Mouse (Mus musculus) testis, postnatal 14 days (tissue): ENCODE measurements around the gene Med13l.
"Not testable (repeated sequence)": the region's sequence is repeated elsewhere in the genome, so short reads cannot be mapped to it uniquely, and the experiment has no call there.

Experiments used
- DNase-seq: peaks from one replicate; pipeline ENCODE4 v3.0.0; 2021; ENCODE audit warnings: low spot score

Med13l gene

DNA sequence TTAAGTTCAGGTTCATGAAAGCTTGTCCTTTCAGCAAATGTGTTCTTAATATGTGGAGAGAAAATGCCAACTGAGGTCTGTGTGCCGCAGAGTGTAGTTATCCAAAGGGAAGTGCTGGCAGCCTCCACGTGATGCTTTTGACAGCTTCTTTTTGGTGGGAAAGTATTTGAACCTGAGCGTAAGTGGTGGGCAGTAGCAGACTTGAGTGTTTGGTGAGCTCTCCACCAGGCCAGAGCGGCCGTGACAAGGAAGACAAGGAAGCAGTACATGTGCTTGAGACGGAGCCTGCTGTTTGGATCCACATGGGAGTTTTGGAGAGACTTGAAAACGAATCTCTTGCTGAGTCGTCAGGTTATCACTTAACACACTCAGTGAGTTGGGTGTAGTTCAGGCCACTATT, 71.9 kb downstream of the Med13l start:
- DNase-seq = no peak

DNA sequence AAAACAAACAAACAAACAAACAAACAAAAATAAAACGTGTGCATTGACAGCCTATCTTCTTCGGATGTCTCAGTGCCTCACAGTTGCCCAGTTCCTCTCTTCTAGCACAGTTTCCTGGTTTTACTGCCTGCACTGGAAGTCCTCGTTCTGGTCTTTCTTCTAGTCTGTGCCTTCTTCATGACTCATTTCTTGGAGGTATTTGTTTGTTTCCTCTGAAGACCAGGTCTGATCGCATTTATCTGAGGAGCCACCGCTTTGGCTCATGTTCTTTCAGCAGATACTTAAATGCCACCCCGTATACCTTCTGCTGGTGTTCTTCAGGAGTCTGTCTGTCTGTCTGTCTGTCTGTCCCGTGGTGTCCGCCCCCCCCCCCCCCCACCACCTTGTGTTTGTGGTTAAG, 72.6 kb downstream of the Med13l start:
- DNase-seq = no peak

DNA sequence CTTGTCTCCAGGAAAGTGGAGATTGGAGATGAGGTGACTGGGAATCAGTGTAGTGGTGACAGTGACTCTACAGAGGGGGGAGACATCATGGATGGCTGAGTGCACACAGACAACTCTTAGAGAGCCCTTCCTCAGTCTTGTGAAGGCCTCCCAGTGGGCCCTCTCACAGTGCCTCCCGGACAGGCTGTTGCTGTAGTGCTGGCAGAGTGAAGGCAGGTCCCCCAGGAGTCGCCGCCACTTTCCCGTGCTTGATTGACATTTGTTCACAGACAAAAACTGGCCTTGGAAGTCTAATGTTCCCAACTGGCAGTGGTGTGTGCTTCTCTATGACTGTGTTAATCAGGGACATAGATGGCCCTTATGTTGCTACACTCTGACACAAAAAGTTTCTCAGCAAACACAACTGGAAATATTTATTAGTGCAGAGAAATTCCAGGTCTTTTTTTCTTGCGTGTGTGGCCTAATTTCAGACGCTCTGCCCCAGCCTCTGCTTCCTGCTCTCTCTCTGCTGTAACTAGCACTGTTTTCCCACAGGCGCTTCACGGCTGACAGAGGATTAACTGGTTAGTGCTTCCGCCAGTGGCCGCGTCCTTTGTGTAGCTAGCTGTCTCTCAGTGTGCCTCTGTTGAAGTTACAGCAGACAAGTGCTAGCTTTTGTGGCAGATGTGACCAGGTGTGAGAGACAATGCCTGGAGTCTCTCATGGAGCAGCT, 75.2 kb downstream of the Med13l start:
- no peak for DNase-seq

DNA sequence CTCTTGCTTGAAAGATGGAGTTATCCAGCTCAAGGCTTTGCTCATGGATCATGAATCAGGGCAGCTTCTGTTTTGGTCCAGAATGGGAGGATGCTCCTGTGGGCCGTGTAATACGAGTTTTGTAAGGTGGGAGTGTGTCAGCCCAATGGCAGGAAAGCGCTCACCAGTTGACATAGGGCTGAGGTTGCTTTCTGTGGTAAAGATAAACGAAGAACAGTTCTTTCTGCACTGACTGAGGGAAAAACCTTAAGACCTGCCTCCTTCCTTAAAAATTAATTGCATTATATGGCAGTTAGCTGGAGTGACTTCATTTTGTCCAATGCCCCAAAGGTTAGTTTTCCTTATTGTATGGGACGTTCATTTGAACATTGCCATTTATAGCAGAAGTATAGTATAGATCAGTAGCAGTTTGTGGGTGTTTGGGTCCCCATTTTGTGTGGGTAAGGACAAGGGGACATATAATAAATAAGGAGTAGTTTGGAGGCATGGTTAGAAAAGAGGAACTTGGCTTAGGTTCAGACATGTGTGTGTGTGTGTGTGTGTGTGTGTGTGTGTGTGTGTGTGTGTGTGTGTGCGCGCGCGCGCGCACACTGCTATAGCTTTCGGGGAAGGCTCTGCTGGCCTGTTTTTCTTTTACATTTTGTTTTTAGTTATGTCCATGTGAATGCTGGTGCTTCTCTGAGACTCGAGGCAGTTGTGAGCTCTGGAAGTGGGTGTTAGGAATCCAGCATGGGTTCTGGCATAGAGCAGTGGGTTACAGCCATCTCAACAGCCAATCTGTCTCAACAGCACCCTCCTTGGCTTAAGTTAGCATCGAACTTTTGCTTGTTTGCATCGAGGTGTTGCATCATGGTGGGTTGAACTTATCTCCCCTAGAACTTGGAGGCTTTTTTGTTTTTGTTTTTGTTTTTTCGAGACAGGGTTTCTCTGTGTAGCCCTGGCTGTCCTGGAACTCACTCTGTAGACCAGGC, 76.2 kb downstream of the Med13l start:
- DNase-seq = no peak

DNA sequence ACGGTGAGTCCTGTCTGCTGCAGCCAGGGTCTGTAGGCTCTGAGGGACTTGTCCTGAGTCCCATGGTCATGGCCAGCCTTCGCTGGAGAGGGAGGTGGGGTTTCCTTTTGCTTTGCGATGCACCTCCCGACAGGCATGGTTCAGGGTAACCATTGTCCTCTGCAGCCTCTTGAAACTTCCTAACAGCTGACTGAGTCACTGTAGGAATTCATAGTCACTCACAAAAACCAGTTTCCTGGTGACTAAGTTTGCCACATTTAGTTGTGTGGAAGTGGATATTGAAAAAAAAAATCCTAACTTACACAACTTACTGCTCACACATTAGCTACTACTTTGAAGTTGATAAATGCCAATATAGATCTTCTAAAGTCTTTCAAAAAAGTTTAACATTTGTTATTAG, 77.5 kb downstream of the Med13l start:
- DNase-seq = no peak

DNA sequence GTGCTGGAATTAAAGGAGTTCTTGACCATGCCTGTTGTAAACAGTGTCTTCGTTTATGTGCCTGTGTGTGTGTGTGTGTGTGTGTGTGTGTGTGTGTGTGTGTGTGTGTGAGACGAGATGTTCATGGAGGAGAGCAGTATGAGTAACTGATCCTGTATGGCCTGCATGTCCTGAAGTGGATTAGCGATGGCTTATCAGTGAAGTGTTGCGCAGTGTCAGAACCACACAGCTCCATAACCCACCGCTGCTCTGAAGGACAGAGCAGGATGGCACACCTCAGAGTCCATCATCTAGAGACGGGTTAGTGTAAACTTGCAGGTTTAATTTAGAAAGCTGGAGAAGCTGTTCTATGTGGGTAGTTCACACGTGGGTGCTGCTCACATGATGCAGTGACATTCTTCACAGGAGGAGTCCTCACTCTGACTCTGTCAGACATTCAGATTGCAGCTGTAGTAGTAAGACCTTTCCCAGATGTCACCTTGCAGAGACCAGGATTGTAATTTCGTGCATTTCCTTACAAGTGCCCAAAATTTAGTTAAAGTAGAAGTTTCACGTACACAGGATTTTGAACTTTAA, 78.1 kb downstream of the Med13l start:
- DNase-seq = no peak

DNA sequence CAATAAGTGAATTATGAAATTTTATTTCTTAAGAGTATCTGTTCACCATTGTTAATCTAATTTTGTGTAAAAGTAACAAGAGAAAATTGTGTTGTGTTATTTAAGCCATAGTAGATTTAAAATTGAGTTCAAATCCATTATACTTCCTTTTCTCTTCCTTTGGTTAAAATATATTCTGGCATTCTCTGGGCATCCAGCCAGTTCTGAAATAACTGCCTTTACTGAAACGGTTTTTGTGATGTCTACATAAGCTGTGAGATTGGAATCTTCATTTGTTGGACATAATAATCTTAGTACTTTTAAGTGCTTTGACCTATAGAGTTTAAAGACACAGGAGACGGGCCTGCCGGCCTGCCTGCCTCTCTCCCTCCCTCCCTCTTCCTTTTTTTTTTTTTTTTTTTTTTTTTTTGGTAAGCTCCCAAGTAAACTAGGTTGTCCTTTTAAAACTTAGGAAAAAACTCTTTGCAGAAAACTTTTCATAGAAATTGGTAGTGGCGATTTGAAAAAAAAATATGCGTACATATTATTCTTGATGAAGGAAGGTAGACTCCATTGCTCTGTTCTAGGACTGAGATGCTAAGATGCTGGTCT, 78.7 kb downstream of the Med13l start:
- no peak for DNase-seq

DNA sequence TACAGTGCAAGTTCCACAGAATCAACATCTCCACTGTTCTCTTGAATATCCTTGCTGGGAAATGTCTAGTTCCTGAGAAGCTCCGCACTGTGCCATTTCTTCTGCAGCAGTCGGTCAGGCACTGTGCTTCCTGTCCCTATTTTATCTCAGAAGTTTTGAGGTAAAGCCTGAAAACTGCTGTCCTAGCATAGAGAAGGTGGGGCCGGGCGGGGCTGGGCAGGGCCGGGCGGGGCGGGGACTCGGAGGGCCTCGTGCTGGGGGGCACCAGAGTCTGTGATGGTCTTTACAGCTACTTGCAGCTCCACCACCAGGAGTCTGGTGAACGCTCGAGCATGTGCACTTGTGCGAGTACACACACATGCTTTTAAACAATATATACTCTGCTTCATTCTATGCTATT, 83.6 kb downstream of the Med13l start:
- no peak for DNase-seq

DNA sequence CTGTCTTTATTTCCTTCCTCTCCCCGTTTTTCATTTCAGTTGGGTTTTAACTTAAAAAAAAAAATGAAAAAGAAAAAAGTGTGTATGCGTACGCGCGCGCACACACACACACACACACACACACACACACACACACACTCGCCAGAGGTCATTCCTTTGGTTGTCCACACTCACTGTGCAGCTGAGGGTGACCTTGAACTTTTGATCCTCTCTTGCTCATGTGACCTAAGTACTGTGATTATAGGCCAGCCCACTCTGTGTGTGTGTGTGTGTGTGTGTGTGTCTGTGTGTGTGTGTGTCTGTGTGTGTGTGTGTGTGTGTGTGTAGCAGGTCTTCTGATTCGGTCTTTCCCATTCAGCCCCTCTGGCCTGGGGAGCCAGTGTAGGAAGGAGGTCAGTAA, 84.0 kb downstream of the Med13l start:
- DNase-seq = no peak

DNA sequence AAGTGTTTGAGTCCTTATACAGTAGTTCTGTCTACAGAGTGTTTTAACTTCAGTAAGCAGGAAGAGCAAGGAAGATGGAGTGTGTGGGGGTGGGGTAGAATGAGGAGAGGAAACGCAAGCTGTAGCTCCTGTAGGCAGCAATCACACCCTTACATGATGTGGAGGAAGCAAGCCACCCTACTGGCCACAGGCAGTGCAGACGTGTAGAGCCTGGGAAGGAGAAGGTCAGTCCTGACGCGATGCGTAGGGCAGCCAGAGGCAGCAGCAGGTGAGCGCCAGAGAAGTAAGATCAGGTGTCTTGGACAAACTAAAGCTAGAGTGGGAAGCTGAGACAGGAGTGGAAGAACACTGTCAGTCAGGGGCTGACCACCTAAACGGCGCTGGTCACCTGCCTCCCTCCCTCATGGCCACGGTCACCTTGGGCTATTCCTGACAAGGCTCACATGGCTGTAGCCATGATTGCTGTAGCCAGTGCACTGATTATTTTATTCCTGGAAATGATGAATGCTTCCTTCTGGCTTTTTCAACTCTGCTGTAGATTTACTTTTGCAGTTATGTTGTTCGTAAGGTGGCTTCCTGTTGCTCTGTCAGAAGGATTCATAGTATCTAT, 84.8 kb downstream of the Med13l start:
- no peak for DNase-seq

DNA sequence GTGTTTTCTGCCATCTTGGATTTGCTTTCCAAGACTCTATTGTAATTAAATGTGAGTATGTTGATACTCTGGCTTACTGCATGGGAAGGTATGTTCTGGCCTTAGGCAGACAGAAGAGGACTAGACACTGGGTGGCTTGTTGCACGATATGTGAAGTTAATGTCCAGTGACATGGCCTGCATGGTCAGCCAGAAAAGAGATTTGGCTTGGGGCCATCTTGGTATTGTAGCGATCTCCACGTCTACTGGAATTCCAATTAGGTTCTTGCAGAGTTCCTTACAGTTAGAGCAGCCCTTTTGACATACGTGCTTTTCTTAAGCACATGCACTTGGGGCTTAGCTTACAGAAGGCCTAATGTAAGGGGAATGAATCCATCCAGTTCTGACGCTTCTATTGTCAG, 86.4 kb downstream of the Med13l start:
- DNase-seq = no peak

DNA sequence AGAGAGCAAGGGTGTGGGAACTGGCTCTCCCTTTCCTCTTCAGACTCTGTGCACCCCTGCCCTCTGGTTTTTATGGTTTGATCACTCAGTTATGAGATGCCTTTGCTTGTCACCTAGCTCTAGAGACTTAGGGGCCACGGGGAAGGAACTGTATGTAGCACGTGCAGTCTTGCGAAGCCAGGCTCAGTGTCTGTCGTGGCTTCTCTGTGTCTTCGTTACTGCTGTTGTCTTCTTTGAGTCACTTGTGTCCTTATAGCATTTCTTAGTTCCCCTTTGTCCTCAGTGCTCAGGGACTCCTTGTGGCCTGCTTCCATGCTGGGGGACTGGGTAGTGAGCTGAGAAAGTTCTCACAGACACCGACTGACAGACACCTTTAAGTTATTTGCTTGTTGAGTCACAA, 86.9 kb downstream of the Med13l start:
- DNase-seq = no peak

DNA sequence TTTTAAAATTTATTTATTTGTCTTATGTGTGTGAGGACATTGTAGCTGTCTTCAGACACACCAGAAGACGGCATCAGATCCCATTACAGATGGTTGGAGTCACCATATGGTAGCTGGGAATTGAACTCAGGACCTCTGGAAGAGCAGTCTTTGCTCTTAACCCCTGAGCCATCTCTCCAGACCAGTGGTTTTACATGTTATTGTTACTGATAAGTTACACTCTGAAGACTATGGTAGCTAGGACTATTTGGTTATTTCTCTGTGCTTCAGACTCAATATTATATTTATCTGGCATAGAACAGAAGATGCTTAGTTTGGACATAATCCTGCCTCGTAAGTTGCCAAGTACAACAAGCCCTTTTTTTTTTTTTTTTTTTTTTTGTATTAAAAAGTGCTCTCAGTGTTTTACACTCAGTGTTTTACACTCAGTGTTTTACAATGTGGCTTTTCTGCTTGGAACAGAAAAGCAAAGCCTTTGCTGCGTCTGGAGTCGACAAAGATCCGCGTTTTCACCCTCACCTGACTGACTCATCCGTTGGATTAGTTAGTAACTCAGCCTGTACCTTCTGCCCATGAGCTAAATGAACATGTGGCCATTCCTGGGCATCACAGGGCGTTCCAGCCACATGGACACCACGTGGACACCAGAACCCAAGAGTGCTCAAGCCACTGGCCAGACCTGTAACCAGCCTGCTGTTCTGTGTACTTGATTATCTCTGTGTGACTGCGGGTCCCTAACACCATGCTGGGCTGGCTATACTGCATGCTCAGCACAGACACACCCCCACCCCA, 88.9 kb downstream of the Med13l start:
- DNase-seq = no peak

DNA sequence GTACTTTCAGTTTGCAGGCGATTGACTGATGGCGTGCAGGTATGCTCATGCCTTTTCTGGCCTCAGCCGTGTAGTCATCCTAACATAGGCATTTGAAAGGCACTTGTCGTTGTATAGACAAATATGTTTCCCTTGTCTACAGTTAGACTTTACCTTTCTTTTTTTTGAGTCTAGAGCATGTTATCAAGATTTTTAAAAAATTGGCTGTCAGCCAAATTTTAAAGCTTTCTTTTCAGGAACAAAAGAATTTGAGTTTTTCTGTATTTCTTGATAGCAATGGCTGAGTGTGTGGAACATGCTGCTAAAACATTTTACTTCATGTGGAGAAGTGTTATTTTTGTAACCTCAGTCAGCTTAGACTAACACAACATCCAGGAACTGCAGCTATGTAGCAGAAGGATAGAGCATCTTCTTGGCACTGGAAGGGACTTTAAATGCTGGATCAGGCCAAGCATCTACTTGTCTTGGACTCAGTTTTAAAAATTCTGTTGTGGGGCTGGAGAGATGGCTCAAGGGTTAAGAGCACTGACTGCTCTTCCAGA, 89.6 kb downstream of the Med13l start:
- no peak for DNase-seq

DNA sequence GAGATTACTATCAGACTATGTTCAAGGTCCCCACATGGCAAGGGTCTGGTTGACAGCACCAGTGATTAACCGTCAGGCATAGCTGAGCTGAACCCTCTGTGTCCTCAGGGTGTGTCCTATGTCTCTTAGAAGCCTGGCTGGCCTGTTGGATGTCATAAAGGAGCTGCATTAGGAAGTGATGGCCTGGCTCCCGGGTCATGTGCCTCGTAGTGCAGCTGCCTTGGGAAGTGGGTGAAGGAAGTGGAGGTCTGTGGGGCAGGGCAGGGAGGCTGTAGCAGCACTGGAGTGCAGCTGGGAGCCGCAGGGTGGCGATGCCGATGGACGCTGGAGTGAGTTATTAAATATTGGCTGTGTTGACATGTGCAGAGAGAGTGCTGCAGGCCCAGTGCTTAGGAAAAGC, 90.3 kb downstream of the Med13l start:
- no peak for DNase-seq

DNA sequence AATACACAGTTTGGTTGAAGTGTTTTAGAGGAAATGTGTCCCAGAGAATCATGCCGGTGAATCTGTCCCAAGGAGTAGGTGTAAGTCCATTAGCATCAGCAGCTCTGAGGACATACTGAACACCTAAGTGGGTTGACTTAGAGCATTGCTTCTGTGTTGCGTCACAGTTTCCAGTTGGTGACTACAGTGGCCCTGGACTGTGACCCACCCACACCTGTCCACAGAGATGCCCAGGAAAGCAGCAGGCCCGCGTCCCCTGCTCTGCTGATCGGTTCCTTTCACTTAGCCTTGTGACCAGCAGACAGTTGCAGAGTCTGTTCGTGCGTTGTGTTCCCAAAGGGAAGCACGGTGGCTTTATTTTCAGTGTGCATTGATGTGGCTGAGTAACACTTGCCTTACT, 92.1 kb downstream of the Med13l start:
- no peak for DNase-seq

DNA sequence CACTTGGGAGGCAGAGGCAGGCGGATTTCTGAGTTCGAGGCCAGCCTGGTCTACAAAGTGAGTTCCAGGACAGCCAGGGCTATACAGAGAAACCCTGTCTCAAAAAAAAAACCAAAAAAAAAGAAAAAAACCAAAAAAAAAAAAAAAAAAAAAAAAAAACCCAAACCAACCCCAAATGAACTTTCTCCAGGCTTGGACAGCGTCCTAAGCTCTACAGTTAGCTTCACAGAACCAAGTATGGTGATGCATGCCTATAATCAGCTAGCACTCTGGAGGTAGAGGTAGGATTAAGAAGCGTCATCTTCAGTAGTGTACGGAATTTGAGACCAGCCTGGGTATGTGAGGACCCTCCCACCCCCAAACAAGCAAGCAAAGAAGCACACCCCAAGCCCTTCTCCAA, 92.6 kb downstream of the Med13l start:
- DNase-seq = not testable (repeated sequence)

DNA sequence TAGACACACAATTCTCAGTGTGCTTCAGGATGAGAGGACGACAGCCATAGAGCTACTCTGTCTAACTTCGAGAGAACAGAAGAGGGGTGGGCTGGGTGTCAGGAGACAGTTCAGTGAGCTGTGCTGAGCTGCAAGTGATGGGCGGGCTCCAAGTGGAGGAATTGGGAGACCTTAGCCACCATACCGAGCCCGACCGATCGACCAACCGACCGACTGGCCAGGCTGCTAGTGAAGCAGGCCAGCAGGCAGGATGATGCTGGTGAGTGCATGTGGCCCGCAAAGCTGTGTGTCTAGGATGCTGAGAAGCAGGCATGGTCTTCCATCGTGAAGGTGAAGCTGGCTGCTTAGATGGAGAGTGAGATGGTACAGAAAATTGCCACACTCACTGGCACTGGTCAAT, 94.1 kb downstream of the Med13l start:
- no peak for DNase-seq

DNA sequence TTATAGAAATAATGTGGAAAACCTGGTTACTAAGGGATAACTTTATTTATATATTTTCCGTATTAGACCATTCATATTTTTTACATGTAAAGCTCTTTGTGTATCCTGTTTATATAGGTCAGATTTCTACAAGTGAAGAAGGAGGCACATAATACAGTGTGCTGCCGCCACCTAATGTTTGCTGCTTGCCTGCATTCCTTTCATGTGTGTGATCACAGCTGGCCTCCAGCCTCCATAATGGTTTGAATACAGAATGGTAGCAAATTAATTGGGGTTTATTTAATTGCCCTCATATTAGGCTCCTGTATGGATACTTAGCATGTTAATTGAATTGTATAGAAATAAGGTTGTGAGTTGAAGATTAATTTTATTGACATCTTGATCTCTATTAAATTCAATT, 94.5 kb downstream of the Med13l start:
- DNase-seq = no peak

DNA sequence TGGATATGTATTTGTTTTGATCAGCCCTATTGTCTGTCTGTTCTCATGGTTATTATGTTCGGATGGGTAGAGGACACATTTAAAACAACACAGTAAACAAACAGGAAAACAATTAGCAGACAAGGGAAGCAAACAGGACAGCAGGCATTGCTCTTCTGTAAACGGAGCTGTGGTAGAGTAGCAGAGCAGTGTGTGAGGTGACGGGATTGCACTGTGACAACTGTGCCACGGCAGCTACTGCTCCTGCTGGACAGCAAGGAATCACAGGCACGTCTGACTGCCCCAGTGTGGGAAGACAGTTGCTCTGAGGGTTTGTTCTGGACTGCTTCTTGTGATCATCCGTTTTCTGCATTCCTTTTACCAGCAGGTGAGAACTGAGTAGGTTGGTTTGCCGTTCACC, 94.9 kb downstream of the Med13l start:
- no peak for DNase-seq

DNA sequence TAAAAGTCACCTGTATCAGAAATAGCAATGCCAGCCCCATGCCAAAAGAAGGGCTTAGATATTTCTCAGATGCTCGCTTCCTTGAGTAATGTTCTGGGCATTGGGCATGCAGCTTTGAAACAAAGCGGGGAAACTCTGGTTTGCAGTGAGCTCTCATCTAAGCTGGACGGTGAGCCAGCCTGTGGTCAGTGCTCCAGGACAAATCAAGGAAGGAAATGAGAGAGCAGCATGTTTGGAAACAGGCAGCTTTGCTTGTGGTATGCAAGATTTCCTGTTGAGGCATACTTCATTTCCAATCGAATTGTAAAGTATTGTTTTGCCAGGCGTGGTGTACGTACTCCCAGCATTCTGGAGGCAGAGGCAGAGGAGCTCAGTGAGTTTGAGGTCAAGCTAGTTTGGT, 95.5 kb downstream of the Med13l start:
- DNase-seq = no peak
